Mouse (Mus musculus) B cell, adult 67 days (primary cell): ENCODE results near the gene Arf1. TPM values are rescaled to one million over a fixed set of nuclear protein-coding genes. Genes with fewer than 3 reads are reported as not detected.

Experiments used
- total RNA-seq, 2 experiments: library from RNA; stranded (reverse); gene quantifications; 4 replicates each; pipeline ENCODE4 v1.2.4; 2023

The Arf1 gene
- 100 to 1,000 TPM; 225 to 239 TPM for total RNA-seq

GRCm38 (mm10) chr11:59228122-59228953 lies at the start of gene Arf1:
Gene Arf1, minus strand, starts transcription at chr11:59228270.

GRCm38 (mm10) chr11:59208153-59208831 lies 19.8 kb downstream of the Arf1 start, which contains the start of gene 2310033P09Rik:
Gene 2310033P09Rik, plus strand, starts transcription at chr11:59208321.

DNA sequence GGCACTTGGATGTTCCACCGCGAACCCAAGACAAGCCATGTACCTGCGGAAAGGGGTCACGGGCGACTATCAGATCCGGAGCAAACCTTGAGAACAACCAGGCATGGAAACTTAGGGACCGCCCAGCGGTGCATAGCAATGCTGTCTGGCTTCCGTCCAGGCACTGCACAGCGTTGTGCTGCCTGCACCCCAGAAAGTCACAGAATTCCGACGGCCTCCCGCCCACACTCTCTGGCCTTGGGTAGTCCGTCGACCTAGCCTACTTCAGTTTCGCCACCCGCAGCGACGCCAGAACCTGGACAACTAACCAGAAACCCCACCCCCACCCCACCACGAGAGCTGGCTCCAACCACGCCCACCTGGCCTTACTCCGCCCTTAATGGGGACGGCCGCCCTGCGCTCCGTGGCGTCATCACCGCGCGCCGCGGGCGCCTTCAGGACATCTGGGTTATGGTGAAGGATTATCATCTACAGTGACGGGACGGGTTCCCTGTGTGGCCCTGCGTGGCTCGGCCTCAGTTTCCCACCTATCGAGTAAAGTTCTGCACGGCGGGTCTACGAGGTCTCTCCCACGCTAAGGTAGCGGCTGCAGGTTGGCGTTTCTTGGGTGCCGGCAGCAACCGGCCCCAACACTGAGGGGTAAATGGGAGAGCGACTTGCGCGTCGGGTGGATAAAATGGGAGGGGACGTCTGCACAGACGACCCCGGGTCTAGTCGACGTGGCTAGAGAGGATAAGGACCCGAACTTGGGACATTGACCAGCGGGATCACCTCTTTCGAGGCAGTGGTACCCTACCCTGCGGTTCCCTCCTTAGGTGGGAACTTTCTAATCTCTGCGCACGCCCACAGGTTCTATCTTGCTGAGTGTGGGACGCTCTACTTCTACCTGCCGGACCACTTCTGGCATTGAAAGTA lies 25.7 kb downstream of the Arf1 start, which contains the start of gene Mrpl55:
TSS of gene Mrpl55 (plus strand) at position 406 of the 915 bp plus-strand sequence.

GRCm38 (mm10) chr11:59192059-59192386 lies 36.0 kb downstream of the Arf1 start, which contains the start of gene Guk1:
Gene Guk1, minus strand, starts transcription at chr11:59192212.

GRCm38 (mm10) chr11:59182864-59183331 lies 45.2 kb downstream of the Arf1 start, which contains the start of gene Gjc2:
Gene Gjc2, minus strand, starts transcription at chr11:59183213.

GRCm38 (mm10) chr11:59163255-59164236 lies 64.5 kb downstream of the Arf1 start, which contains the start of gene Iba57:
Gene Iba57, minus strand, starts transcription at chr11:59163739.

Other genes with a start within 250 kb of the Arf1 start
- 1 to 10 TPM in 1 of 2 experiments, under 1 TPM in 1; 0.65 to 1.0 TPM for gene Obscn, start 91.9 kb downstream of the Arf1 start, total RNA-seq
- 10 to 100 TPM; 22.4 to 31.7 TPM for gene Iba57, start 64.5 kb downstream of the Arf1 start, total RNA-seq
- not detected for gene Gjc2, start 45.1 kb downstream of the Arf1 start, total RNA-seq
- 10 to 100 TPM; 30.7 to 37.2 TPM for gene Guk1, start 36.1 kb downstream of the Arf1 start, total RNA-seq
- 10 to 100 TPM; 16.5 to 18.9 TPM for gene Mrpl55, start 25.8 kb downstream of the Arf1 start, total RNA-seq
- 10 to 100 TPM; 29.3 to 32.6 TPM for gene 2310033P09Rik, start 19.9 kb downstream of the Arf1 start, total RNA-seq
- not detected for gene Wnt3a, start 62.5 kb upstream of the Arf1 start, total RNA-seq
- gene Wnt9a, start 78.7 kb upstream of the Arf1 start, total RNA-seq, result not detected
- gene Prss38, start 147.4 kb upstream of the Arf1 start, total RNA-seq, result not detected
- 10 to 100 TPM; 12.6 to 15.7 TPM for gene Jmjd4, start 221.8 kb upstream of the Arf1 start, total RNA-seq
- 10 to 100 TPM; 12.3 to 26.1 TPM for gene Snap47, start 222.9 kb upstream of the Arf1 start, total RNA-seq
- gene Zfp867, start 244.2 kb upstream of the Arf1 start, total RNA-seq, result 1 to 10 TPM; 4.1 to 5.3 TPM